Mouse (Mus musculus) heart, adult 2 months (tissue): Measurements from ENCODE around the gene Amhr2. TPM values are rescaled to one million over a fixed set of nuclear protein-coding genes. Genes with fewer than 3 reads are reported as not detected.

ENCODE experiments used
- DNase-seq, 2 experiments: peaks; one replicate each; pipeline ENCODE4 v3.0.0; 2021
- H3K27ac ChIP-seq: fragments of 200-600 bp; 2 replicates; pipeline ENCODE4 v1.8.1; 2022
- H3K27me3 ChIP-seq: fragments of 200-500 bp; 2 replicates; pipeline ENCODE4 v1.6.1; 2012; ENCODE audit warnings: mild to moderate bottlenecking, low read length, inconsistent platforms, mixed read lengths; ENCODE audit not compliant: control insufficient read depth, insufficient read depth
- H3K36me3 ChIP-seq: fragments of 200-500 bp; 2 replicates; pipeline ENCODE4 v1.6.1; 2012; ENCODE audit warnings: low read length, inconsistent platforms; ENCODE audit not compliant: control insufficient read depth, insufficient read depth
- H3K4me1 ChIP-seq: fragments of 200-500 bp; 2 replicates; pipeline ENCODE4 v1.6.1; 2011; ENCODE audit warnings: low read length; ENCODE audit not compliant: control insufficient read depth, insufficient read depth
- H3K4me3 ChIP-seq: fragments of 200-600 bp; 2 replicates; pipeline ENCODE4 v1.8.1; 2022
- H3K79me2 ChIP-seq: fragments of 200-500 bp; replicated peaks from 2 replicates; pipeline ENCODE4 v1.6.1; 2012; ENCODE audit warnings: mild to moderate bottlenecking, inconsistent platforms, low read length, moderate library complexity, mixed read lengths; ENCODE audit not compliant: control insufficient read depth, insufficient read depth
- H3K9ac ChIP-seq: fragments of 200-500 bp; 2 replicates; pipeline ENCODE4 v1.6.1; 2012; ENCODE audit warnings: low read depth, mild to moderate bottlenecking, control low read depth, inconsistent platforms, low read length, mixed read lengths
- CTCF ChIP-seq: fragments of 200-600 bp; IDR thresholded peaks from 2 replicates; pipeline ENCODE4 v1.8.1; 2022; ENCODE audit warnings: antibody characterized with exemption, mild to moderate bottlenecking, moderate library complexity
- EP300 ChIP-seq: fragments of 200-500 bp; IDR thresholded peaks from 2 replicates; pipeline ENCODE4 v1.6.1; 2011; ENCODE audit warnings: low read depth, low read length, control low read depth; ENCODE audit not compliant: insufficient read depth
- POLR2A ChIP-seq: fragments of 200-500 bp; IDR thresholded peaks from 2 replicates; pipeline ENCODE4 v1.6.1; 2011; ENCODE audit warnings: mild to moderate bottlenecking, low read depth, low read length, control low read depth; ENCODE audit not compliant: insufficient read depth
- WGBS: fragments of 180-500 bp; shearing (Covaris S2); methylation state at CpG from one replicate; pipeline ENCODE4 v1.1.7; 2018; 5-methylcytosine and 5-hydroxymethylcytosine counted together
- intact Hi-C: fragments of 180-260 bp; cut with DNase I; formaldehyde crosslinking; loops from one replicate; pipeline ENCODE4 v1.15.1; 2025
- polyA plus RNA-seq: library from polyadenylated mRNA; depleted of rRNA; stranded (reverse); fragments of >200 nt; gene quantifications from 2 replicates; pipeline ENCODE4 v1.2.3, GENCODE M21; 2012
- total RNA-seq, 2 experiments: library from RNA; stranded (reverse); gene quantifications; 2 replicates each; pipeline ENCODE4 v1.2.3; 2021

Gene Amhr2
- total and polyA plus RNA-seq, 3 experiments: 0.31 to 0.60 (median 0.36) TPM

DNA sequence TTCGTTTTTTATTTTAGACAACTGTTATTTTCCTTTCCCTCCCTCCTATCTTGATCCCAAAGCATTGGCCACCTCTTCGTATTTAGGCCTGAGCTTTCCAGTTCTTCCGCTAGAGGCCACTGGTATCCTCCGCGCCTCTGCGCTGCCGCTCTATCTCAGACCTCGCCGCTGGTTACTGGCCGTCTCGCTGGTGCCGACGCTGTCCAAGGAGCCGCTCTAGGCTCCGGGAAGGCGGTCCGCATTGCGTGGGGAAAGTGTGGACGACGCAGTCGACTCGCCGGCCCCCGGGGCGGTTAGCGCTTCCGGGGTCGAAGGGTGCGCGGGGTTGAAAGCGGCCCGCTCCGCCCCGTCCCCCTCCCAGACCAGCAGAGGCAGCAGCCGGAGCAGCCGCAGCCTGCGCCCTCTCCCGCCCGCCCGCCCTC is 25.0 kb downstream of the Amhr2 start, which contains the start of gene Pcbp2:
Gene Pcbp2, plus strand, starts transcription at position 357 of the 422 bp plus-strand sequence.
- Histone ChIP-seq H3K36me3 (peaks cover 23% of the 10 kb centered on the region), H3K27ac (peak within 1 kb of the TSS; percentile 98), H3K4me3 (peak within 1 kb of the TSS; percentile 95), H3K27me3 (no peaks in the 10 kb centered on the region), H3K79me2 (no peaks in the 10 kb centered on the region; the same call in 1 of the 2 replicates), H3K4me1 (peaks cover 8% of the 10 kb centered on the region), H3K9ac (peak within 1 kb of the TSS; percentile 83)
- intact Hi-C loops: loop anchor here (2.0 kb wide), 1 partner anchor 49 kb away; the partner anchor contains the start of gene Tarbp2
- TF ChIP-seq POLR2A (peak; percentile 48; the same call in 1 of the 2 replicates), CTCF (peak; percentile 98; the same call in 1 of the 2 replicates), EP300 (peak; percentile 83)
- DNase-seq: peak; percentile 94 to 98
- under 1% methylated on average over 34 of the region's 40 CpGs for WGBS

DNA sequence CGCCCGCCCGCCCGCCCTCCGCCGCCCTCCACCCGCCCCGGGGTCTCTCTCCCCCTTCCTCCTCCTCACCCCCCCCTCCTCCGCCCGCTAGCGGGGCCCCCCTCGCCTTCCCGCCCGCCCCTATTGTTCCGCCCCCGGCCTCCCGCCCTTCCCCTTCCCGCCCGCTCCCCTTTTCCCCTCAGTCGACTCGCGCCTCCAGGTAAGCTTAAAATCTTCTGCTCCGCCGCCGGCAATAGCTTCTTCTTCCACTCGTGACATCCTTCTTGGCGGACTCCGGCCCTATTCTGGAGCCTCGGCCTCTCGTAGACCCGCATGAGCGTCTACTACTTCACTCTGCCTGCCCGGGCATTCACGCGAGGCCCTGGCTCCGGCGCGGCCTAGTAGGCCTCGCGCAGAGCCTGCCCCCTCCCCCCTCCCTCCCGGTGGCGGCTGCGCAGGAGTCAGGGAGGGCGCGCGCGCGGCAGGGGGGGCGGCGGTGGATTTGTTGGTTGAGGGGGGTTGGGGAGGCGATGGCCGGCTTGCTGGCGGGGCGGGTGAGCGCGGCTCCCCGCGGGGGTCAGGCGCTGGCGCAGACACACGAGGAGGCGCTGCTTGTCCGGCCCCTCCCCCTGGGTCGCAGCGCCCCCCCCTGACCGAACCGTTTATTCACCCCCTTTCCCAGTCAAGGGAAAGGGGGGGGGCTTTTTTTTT is 25.6 kb downstream of the Amhr2 start:
- DNase-seq: peak; percentile 88
- TF ChIP-seq POLR2A: peak; percentile 21; the same call in 1 of the 2 replicates
- peak; percentile 43 for TF ChIP-seq CTCF
- TF ChIP-seq EP300: no peak
- H3K79me2 ChIP-seq: no peaks in the 10 kb centered on the region; the same call in 1 of the 2 replicates
- no peaks in the 10 kb centered on the region for H3K27me3 ChIP-seq
- peak overlapping the region; percentile 83 for H3K9ac ChIP-seq
- intact Hi-C loops: loop anchor here (2.0 kb wide), 1 partner anchor 48 kb away; the partner anchor contains the start of gene Tarbp2
- peak overlapping the region; percentile 95 for H3K4me3 ChIP-seq
- peaks cover 8% of the 10 kb centered on the region for H3K4me1 ChIP-seq
- H3K27ac ChIP-seq: peak overlapping the region; percentile 98
- H3K36me3 ChIP-seq: peaks cover 23% of the 10 kb centered on the region
- whole genome bisulfite sequencing: 1% methylated on average over 44 of the region's 67 CpGs

DNA sequence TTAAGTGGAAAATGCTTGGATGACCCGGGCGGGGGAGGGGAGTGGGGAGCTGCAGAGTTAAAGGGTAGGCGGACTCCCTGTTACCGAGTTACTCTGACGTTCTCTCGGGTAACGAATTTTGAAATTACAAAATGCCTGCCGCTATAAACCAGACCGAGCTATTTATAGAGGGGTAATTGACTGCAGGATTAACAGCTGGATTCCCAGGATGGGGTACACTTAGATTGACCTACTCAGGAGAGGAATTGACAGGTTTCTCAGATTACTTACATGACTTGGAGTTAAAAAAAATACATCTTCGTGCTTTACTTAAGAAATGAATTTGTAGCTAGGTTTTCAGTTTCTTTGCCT is 26.1 kb downstream of the Amhr2 start:
- Histone ChIP-seq H3K27ac (peak overlapping the region; percentile 98), H3K27me3 (no peaks in the 10 kb centered on the region), H3K36me3 (peaks cover 23% of the 10 kb centered on the region), H3K79me2 (no peaks in the 10 kb centered on the region; the same call in 1 of the 2 replicates), H3K9ac (peak overlapping the region; percentile 83), H3K4me1 (peaks cover 8% of the 10 kb centered on the region), H3K4me3 (peak overlapping the region; percentile 95)
- intact Hi-C loops: loop anchor here (2.0 kb wide), 1 partner anchor 48 kb away; the partner anchor contains the start of gene Tarbp2
- DNase-seq: no peak
- TF ChIP-seq POLR2A: no peak
- no peak for TF ChIP-seq CTCF
- WGBS: 1% methylated on average over 10 of the region's 10 CpGs

DNA sequence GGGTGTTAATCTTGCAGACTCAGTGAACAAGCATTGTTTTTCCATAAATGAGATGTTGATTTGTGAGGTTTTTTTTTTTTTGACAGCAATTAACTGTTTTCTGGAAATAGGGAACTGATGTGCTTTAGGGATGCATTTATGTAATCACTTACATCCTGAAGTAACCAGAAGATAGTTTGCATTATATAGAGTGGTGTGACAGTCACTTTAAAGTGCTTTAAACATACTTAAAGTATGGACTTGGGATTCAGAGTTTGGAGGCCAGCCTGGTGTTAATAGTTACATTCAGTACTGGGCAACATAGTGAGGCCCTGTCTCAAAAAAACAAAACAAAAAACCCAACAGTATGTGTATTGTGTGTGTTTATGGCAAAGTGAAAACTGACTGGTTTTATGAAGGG is 26.6 kb downstream of the Amhr2 start:
- H3K4me1 ChIP-seq: peaks cover 8% of the 10 kb centered on the region
- no peaks in the 10 kb centered on the region for H3K27me3 ChIP-seq
- peak overlapping the region; percentile 95 for H3K4me3 ChIP-seq
- peak overlapping the region; percentile 98; the same call in 1 of the 2 replicates for H3K27ac ChIP-seq
- intact Hi-C loops: loop anchor here (2.0 kb wide), 1 partner anchor 47 kb away; the partner anchor contains the start of gene Tarbp2
- TF ChIP-seq EP300: no peak
- TF ChIP-seq POLR2A: no peak
- no peak for TF ChIP-seq CTCF
- no peak for DNase-seq
- H3K9ac ChIP-seq: no peak overlapping the region
- no peaks in the 10 kb centered on the region; the same call in 1 of the 2 replicates for H3K79me2 ChIP-seq
- H3K36me3 ChIP-seq: peaks cover 23% of the 10 kb centered on the region

GRCm38 (mm10) chr15:102473246-102473645 is 28.1 kb downstream of the Amhr2 start:
- no peak for DNase-seq
- Histone ChIP-seq H3K4me1 (peaks cover 8% of the 10 kb centered on the region), H3K79me2 (no peaks in the 10 kb centered on the region; the same call in 1 of the 2 replicates), H3K9ac (peak overlapping the region; percentile 48; the same call in 1 of the 2 replicates), H3K36me3 (peaks cover 23% of the 10 kb centered on the region), H3K4me3 (no peak overlapping the region), H3K27ac (no peak overlapping the region), H3K27me3 (no peaks in the 10 kb centered on the region)
- 33% methylated on average over 2 of the region's 2 CpGs for WGBS
- intact Hi-C loops: no loop called here
- TF ChIP-seq POLR2A: no peak
- no peak for TF ChIP-seq CTCF
- no peak for TF ChIP-seq EP300

DNA sequence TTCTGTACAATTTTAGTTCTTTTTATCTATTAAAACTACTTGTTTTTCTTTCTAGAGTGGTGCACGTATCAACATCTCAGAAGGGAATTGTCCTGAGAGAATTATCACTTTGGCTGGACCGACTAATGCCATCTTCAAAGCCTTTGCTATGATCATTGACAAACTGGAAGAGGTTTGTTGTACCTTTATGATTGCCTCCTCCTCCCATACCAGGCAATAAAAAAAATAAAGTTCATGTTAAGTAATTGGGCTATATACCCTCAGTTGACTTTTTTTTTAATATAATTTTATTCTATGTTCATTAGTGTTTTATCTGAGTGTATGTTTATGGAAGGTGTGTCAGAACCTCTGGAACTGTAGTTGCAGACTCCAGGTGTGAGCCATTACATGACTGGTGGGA is 29.4 kb downstream of the Amhr2 start:
- Histone ChIP-seq H3K4me1 (peaks cover 8% of the 10 kb centered on the region), H3K36me3 (peaks cover 27% of the 10 kb centered on the region), H3K9ac (no peak overlapping the region), H3K4me3 (no peak overlapping the region), H3K27ac (no peak overlapping the region), H3K27me3 (no peaks in the 10 kb centered on the region), H3K79me2 (no peaks in the 10 kb centered on the region; the same call in 1 of the 2 replicates)
- TF ChIP-seq EP300 (no peak), CTCF (no peak), POLR2A (no peak)
- intact Hi-C loops: no loop called here
- DNase-seq: no peak
- WGBS: 67% methylated on average over 2 of the region's 2 CpGs
